Mouse (Mus musculus) bone marrow, adult 2 months (tissue): ENCODE data around the gene Eif2d.
A peak's percentile ranks its signal among the peaks of the same experiment; 100 is the strongest.

Experiments used
- CTCF ChIP-seq: fragments of 200-500 bp; IDR thresholded peaks from 2 replicates; pipeline ENCODE4 v1.5.1; 2011; ENCODE audit warnings: low read length, control low read depth; ENCODE audit not compliant: control insufficient read depth, insufficient read depth
- POLR2A ChIP-seq: fragments of 200-500 bp; IDR thresholded peaks from 2 replicates; pipeline ENCODE4 v1.6.1; 2011; ENCODE audit warnings: low read depth, mild to moderate bottlenecking, control low read depth, low read length, borderline replicate concordance; ENCODE audit not compliant: control insufficient read depth

- TF ChIP-seq POLR2A (peak; percentile 78; the same call in 1 of the 2 replicates), CTCF (no peak)
These were observed at the start of gene Eif2d for GRCm38 (mm10) chr1:131153018-131153629.
